Comparison of ENCODE assay signal across 16 mouse cellular contexts in the genomic region with DNA sequence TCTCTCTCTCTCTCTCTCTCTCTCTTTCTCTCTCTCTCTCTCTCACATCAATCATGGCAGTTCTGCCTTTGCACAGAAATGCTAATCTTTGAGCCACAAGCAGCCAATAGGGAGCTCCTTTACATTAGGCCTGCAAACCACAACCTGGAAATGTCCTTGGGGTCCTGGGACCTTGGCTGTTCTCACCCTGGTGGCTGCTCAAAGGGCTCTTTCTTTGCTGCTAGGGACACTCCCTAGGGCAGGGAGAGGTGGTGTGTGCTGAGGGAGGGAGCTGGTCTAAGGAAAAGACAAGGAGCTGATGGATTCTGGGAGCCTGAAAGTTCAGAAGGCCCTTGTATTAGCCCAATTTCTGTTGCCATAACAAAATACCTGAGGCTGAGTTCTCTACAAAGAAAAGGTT.
"Had no signal": no experiment of that assay in that cellular context is flagged by ENCODE, and none has a peak within 500 bp of the region (broad histone marks: within the 10 kb centered on the region; RNA-seq: fewer than 3 reads in every experiment).

No protein-coding gene starts in this region.

- H3K27me3 ChIP-seq: limb, embryonic 15.5 days; liver, embryonic 12.5 days; midbrain, embryonic 15.5 days; neural tube, embryonic 13.5 days had no signal

- H3K9ac ChIP-seq: limb, embryonic 15.5 days; liver, embryonic 12.5 days; lung, embryonic 14.5 days; midbrain, embryonic 15.5 days; neural tube, embryonic 13.5 days had no signal

- H3K36me3 ChIP-seq: limb, embryonic 15.5 days; liver, embryonic 12.5 days; midbrain, embryonic 15.5 days; neural tube, embryonic 13.5 days had no signal

- H3K27ac ChIP-seq: layer of hippocampus, adult 2 months; liver, embryonic 12.5 days; midbrain, embryonic 15.5 days; neural tube, embryonic 13.5 days had no signal

- H3K4me1 ChIP-seq: liver, embryonic 12.5 days had no signal

- H3K4me3 ChIP-seq: layer of hippocampus, adult 2 months; limb, embryonic 15.5 days; liver, embryonic 12.5 days; midbrain, embryonic 15.5 days; neural tube, embryonic 13.5 days had no signal

- ATAC-seq: liver, embryonic 12.5 days; midbrain, embryonic 15.5 days had no signal

- H3K9me3 ChIP-seq: limb, embryonic 15.5 days; liver, embryonic 12.5 days; midbrain, embryonic 15.5 days; neural tube, embryonic 13.5 days had no signal

- DNase-seq: kidney, adult 18-20 months; kidney, postnatal 10 days; kidney, postnatal 4 days; left cerebral cortex, postnatal 4 days; lung, embryonic 14.5 days; lung, postnatal 10 days; lung, postnatal 4 days; right cerebral cortex, postnatal 4 days; spleen, adult 18-20 months; thymus, postnatal 36 days had no signal

- H3K4me2 ChIP-seq: limb, embryonic 15.5 days; liver, embryonic 12.5 days; lung, embryonic 14.5 days; midbrain, embryonic 11.5 days; midbrain, embryonic 15.5 days; neural tube, embryonic 13.5 days had no signal
